Mouse (Mus musculus) embryonic fibroblast, embryonic 13.5 days (primary cell): Measurements from ENCODE around the gene Prkab2. TPM values are rescaled to one million over a fixed set of nuclear protein-coding genes. Genes with fewer than 3 reads are reported as not detected.

Experiments
- H3K27ac ChIP-seq: 2 replicates; pipeline ENCODE4 v1.5.1; 2012; ENCODE audit warnings: low read length, control low read depth, inconsistent platforms; ENCODE audit not compliant: insufficient read depth
- H3K4me1 ChIP-seq: 2 replicates; pipeline ENCODE4 v1.6.1; 2011; ENCODE audit warnings: low read length; ENCODE audit not compliant: control insufficient read depth, insufficient read depth
- H3K4me3 ChIP-seq: 2 replicates; pipeline ENCODE4 v1.5.1; 2011; ENCODE audit warnings: mild to moderate bottlenecking, control low read depth, low read length; ENCODE audit not compliant: insufficient read depth
- CTCF ChIP-seq: IDR thresholded peaks from 2 replicates; pipeline ENCODE4 v1.5.1; 2011; ENCODE audit warnings: mild to moderate bottlenecking, control low read depth, low read length, moderate library complexity, borderline replicate concordance; ENCODE audit not compliant: insufficient read depth
- POLR2A ChIP-seq: IDR thresholded peaks from 2 replicates; pipeline ENCODE4 v1.6.1; 2011; ENCODE audit warnings: low read depth, mild to moderate bottlenecking, control low read depth, low read length, moderate library complexity
- polyA plus RNA-seq: library from polyadenylated mRNA; stranded (reverse); fragments of >200 nt; gene quantifications from 2 replicates; pipeline ENCODE4 v1.2.4, GENCODE M21; 2011; ENCODE audit warnings: low read depth; ENCODE audit not compliant: missing spikeins, insufficient read length

Prkab2 gene
- polyA plus RNA-seq, 1 experiment: 30.2 TPM

DNA sequence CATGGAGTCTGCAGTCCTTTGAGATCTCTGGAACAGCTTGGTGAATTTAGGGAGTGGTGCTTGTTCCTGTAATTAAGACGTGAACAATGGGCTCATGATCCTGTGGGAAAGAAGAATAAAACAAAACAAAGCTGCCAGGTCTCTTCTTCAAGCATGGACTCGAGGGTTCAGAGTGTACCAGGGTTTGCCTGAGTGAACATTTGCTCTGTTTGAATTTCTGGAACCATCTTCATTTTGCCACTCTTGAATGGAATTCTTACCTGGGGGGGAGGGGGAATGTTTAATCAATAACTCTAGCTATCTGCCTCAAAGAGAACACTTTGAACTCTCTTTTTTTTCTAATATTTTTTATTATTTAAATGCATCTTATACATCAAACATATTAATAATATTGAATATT, 33.4 kb upstream of the Prkab2 start:
- H3K4me3 ChIP-seq: no peak overlapping the region
- H3K4me1 ChIP-seq: no peaks in the 10 kb centered on the region
- TF ChIP-seq POLR2A (no peak), CTCF (no peak)
- H3K27ac ChIP-seq: no peak overlapping the region

DNA sequence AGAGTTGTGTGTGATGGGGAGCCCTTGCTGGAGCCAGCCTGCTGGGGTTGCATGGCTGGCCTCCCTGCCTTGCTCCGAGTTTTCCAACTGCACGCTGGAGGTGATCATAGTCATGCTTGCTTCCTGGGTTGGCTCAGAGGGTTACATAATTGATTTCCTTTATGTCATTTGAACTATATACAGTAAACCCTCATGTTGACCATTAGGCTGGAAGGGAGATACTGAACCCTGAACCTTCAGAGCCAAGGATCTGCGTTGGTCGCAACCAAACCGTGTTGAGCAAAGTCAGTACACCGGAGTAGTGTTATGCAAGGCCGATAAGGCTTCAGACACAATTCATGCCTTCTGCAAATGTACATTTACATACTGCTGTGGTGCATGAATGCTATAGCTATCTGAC, 30.1 kb upstream of the Prkab2 start:
- no peak overlapping the region for H3K27ac ChIP-seq
- TF ChIP-seq CTCF (no peak), POLR2A (no peak)
- no peaks in the 10 kb centered on the region for H3K4me1 ChIP-seq
- H3K4me3 ChIP-seq: no peak overlapping the region

- Histone ChIP-seq H3K4me1 (no peaks in the 10 kb centered on the region), H3K4me3 (peak within 1 kb of the TSS; percentile 41), H3K27ac (no peak within 1 kb of the TSS)
- TF ChIP-seq CTCF (no peak), POLR2A (peak; percentile 57)
Measured at GRCm38 (mm10) chr3:97628391-97629001, 29.5 kb upstream of the Prkab2 start, which contains the start of gene Fmo5. TSS of gene Fmo5 (plus strand) at chr3:97628804.

DNA sequence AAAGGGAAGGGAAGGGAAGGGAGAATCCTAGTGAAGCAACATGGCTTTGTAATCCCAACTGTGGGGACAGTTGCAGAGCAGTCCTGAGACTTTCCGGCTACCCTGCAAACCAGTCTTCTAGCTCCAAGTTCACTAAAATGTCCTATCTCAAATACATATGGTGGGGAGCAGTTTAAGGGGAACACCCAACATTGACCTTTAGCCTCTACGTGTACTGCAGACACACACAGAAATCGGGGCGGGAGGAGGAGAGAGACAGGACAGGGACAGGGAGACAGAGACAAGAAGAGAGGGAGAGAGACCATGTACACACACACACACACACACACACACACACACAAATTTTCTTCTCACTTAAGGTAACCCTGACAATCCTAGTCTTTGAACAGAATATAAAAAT, 28.1 kb upstream of the Prkab2 start:
- H3K27ac ChIP-seq: no peak overlapping the region
- H3K4me3 ChIP-seq: no peak overlapping the region
- TF ChIP-seq POLR2A (no peak), CTCF (no peak)
- peaks cover 5% of the 10 kb centered on the region for H3K4me1 ChIP-seq

DNA sequence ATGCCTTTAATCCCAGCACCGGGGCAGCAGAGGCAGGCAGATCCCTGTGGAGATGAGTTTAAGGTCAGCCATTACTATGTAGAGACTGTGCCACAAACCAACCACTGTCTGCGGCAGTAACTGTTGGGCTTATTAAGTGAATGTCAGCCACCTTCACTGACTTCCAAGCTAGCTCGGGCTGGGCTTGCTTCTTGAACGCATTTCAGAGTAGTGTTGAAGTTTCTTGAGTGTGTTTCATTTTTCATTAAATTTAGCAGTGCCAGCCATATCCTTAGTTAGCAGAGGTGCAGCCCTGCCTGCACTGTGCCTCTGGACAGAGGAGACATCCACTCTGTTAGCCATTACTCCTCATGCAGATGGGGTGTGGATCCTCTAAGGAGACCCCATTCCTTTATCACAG, 27.2 kb upstream of the Prkab2 start:
- TF ChIP-seq POLR2A (no peak), CTCF (no peak)
- Histone ChIP-seq H3K4me1 (peaks cover 5% of the 10 kb centered on the region), H3K4me3 (no peak overlapping the region), H3K27ac (no peak overlapping the region)

GRCm38 (mm10) chr3:97631258-97631860, 26.6 kb upstream of the Prkab2 start:
- no peak overlapping the region for H3K4me3 ChIP-seq
- peaks cover 5% of the 10 kb centered on the region for H3K4me1 ChIP-seq
- TF ChIP-seq POLR2A: no peak
- no peak for TF ChIP-seq CTCF
- H3K27ac ChIP-seq: no peak overlapping the region

- H3K4me3 ChIP-seq: no peak overlapping the region
- H3K4me1 ChIP-seq: peaks cover 5% of the 10 kb centered on the region
- TF ChIP-seq CTCF: no peak
- no peak for TF ChIP-seq POLR2A
- H3K27ac ChIP-seq: no peak overlapping the region
Measured at GRCm38 (mm10) chr3:97633456-97633855, 24.5 kb upstream of the Prkab2 start.

DNA sequence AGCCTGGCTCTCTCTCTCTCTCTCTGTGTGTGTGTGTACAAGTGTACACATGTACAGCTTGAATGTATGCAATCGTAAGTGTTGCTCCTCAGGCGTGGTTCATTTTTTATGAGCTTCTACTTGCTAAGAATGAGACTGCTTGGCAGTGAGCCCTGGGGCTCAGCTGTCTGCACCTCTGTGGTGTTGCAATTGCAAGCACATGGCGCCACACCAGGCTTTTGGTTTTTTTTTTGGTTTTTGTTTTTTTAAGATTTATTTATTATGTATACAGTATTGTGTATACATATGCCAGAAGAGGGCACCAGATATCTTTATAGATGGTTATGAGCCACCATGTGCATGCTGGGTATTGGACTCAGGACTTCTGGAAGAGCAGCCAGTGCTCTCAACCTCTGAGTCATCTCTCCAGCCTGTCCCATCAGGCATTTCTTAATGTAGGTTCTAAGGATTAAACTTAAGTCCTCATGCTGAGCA, 23.7 kb upstream of the Prkab2 start:
- H3K27ac ChIP-seq: no peak overlapping the region
- TF ChIP-seq POLR2A (no peak), CTCF (no peak)
- H3K4me3 ChIP-seq: no peak overlapping the region
- H3K4me1 ChIP-seq: peaks cover 5% of the 10 kb centered on the region

DNA sequence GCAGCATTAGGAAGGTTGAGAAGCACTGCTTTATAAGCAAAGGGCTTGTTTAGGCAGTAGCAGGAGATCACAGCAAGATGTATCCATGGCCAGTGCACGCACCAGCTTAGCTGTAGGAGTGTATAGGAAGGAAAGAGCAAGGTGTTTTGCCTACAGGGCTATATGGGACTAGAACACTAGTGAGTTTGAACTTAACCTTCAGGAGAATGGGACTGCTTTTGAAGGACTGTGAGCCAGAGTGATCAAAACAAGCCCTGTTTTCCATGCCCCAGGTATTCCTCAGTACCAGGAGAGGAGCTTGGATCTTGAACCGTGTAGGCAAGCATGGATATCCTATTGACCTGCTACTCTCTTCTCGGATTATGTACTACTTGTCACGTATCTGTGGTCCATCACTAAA, 16.6 kb upstream of the Prkab2 start:
- TF ChIP-seq POLR2A (no peak), CTCF (no peak)
- Histone ChIP-seq H3K4me1 (no peaks in the 10 kb centered on the region), H3K27ac (no peak overlapping the region)

DNA sequence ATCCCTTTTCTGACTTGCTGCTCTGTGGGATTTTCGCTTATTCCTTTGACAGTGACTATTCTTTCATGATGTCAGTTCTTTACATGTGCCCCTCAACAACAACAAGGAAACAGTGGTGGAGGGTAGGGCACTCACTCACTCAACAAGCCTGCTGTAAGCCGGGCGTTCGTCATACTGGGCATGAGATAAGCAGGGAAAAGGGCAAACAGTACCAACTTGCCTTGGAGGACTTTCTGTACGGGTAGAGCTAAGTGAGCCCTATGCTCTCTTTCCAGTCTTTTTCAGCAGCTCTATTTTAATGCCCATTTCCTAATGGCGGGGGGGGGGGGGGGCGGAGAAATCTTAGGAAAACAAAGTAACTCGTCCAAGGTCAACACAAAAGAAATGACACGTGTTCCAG, 16.0 kb upstream of the Prkab2 start:
- H3K4me3 ChIP-seq: no peak overlapping the region
- TF ChIP-seq POLR2A (no peak), CTCF (no peak)
- no peaks in the 10 kb centered on the region for H3K4me1 ChIP-seq
- no peak overlapping the region for H3K27ac ChIP-seq

More for the DNA sequence above, 16.6 kb upstream of the Prkab2 start:
- no peak overlapping the region for H3K4me3 ChIP-seq
